Mouse (Mus musculus): ENCODE results near the gene Drg2. TPM values are rescaled to one million over a fixed set of nuclear protein-coding genes. Genes with fewer than 3 reads are reported as not detected.

The Drg2 gene
- polyA plus RNA-seq, 1 experiment from 2014 or later, result 118 TPM

- peaks cover 14% of the 10 kb centered on the region for H3K36me3 ChIP-seq
- no peak overlapping the region for H3K9ac ChIP-seq
- H3K4me3 ChIP-seq, result no peak overlapping the region
- no peak overlapping the region for H3K27ac ChIP-seq
- WGBS, result 82% methylated on average over 5 of the region's 5 CpGs
- H3K4me2 ChIP-seq (replicated peaks), result no peak overlapping the region
- no peaks in the 10 kb centered on the region for H3K4me1 ChIP-seq
- no peaks in the 10 kb centered on the region for H3K9me3 ChIP-seq
- H3K27me3 ChIP-seq, result no peaks in the 10 kb centered on the region
- no peak for ATAC-seq (ENCODE audit: insufficient number of reproducible peaks, insufficient read depth, low FRiP score, low TSS enrichment)
These were observed 20.1 kb downstream of the Drg2 start for GRCm38 (mm10) chr11:60474534-60474933.

- no peaks in the 10 kb centered on the region for H3K4me1 ChIP-seq
- H3K4me2 ChIP-seq (replicated peaks), result no peak overlapping the region
- no peaks in the 10 kb centered on the region; the same call in 1 of the 2 replicates for H3K27me3 ChIP-seq
- 0 out of 2 replicates have a peak, but pooled peaks cover 3% of the 10 kb centered on the region for H3K36me3 ChIP-seq
- no peak overlapping the region for H3K27ac ChIP-seq
- no peak overlapping the region for H3K4me3 ChIP-seq
- H3K9me3 ChIP-seq, result no peaks in the 10 kb centered on the region
- ATAC-seq (ENCODE audit: insufficient number of reproducible peaks, insufficient read depth, low FRiP score, low TSS enrichment), result no peak
- H3K9ac ChIP-seq, result no peak overlapping the region
- WGBS, result 88% methylated on average over 5 of the region's 5 CpGs
These were observed 21.4 kb downstream of the Drg2 start for GRCm38 (mm10) chr11:60475668-60476362.

GRCm38 (mm10) chr11:60478121-60478520 is 23.7 kb downstream of the Drg2 start:
- WGBS, result 33% methylated on average over 17 of the region's 17 CpGs
- no peak overlapping the region for H3K27ac ChIP-seq
- ATAC-seq (ENCODE audit: insufficient number of reproducible peaks, insufficient read depth, low FRiP score, low TSS enrichment), result no peak
- H3K9ac ChIP-seq, result no peak overlapping the region
- H3K4me2 ChIP-seq (replicated peaks), result peak overlapping the region; percentile 36
- H3K36me3 ChIP-seq, result no peaks in the 10 kb centered on the region
- H3K4me3 ChIP-seq, result no peak overlapping the region
- H3K9me3 ChIP-seq, result no peaks in the 10 kb centered on the region
- no peaks in the 10 kb centered on the region; the same call in 1 of the 2 replicates for H3K27me3 ChIP-seq
- no peaks in the 10 kb centered on the region for H3K4me1 ChIP-seq

- 72% methylated on average over 3 of the region's 3 CpGs for WGBS
- no peaks in the 10 kb centered on the region for H3K9me3 ChIP-seq
- no peak overlapping the region for H3K4me3 ChIP-seq
- H3K4me1 ChIP-seq, result no peaks in the 10 kb centered on the region
- no peak overlapping the region for H3K27ac ChIP-seq
- H3K9ac ChIP-seq, result no peak overlapping the region
- no peak for ATAC-seq (ENCODE audit: insufficient number of reproducible peaks, insufficient read depth, low FRiP score, low TSS enrichment)
- H3K36me3 ChIP-seq, result no peaks in the 10 kb centered on the region
- H3K27me3 ChIP-seq, result no peaks in the 10 kb centered on the region
- H3K4me2 ChIP-seq (replicated peaks), result no peak overlapping the region
These were observed 31.9 kb downstream of the Drg2 start for GRCm38 (mm10) chr11:60486267-60486666.

- H3K27me3 ChIP-seq, result 0 out of 2 replicates have a peak, but pooled peaks cover 4% of the 10 kb centered on the region
- no peaks in the 10 kb centered on the region for H3K36me3 ChIP-seq
- no peaks in the 10 kb centered on the region for H3K9me3 ChIP-seq
- no peak for ATAC-seq (ENCODE audit: insufficient number of reproducible peaks, insufficient read depth, low FRiP score, low TSS enrichment)
- no peak overlapping the region for H3K9ac ChIP-seq
- H3K4me3 ChIP-seq, result no peak overlapping the region
- no peaks in the 10 kb centered on the region for H3K4me1 ChIP-seq
- no peak overlapping the region for H3K27ac ChIP-seq
- H3K4me2 ChIP-seq (replicated peaks), result no peak overlapping the region
- WGBS, result 81% methylated on average over 5 of the region's 5 CpGs
These were observed 38.3 kb downstream of the Drg2 start for GRCm38 (mm10) chr11:60492726-60493125.

- ATAC-seq (ENCODE audit: insufficient number of reproducible peaks, insufficient read depth, low FRiP score, low TSS enrichment), result no peak
- H3K27me3 ChIP-seq, result 0 out of 2 replicates have a peak, but pooled peaks cover 4% of the 10 kb centered on the region
- H3K4me2 ChIP-seq (replicated peaks), result no peak overlapping the region
- no peak overlapping the region for H3K9ac ChIP-seq
- H3K27ac ChIP-seq, result no peak overlapping the region
- no peaks in the 10 kb centered on the region for H3K9me3 ChIP-seq
- no peaks in the 10 kb centered on the region for H3K4me1 ChIP-seq
- WGBS, result 63% methylated on average over 2 of the region's 2 CpGs
- no peaks in the 10 kb centered on the region for H3K36me3 ChIP-seq
- no peak overlapping the region for H3K4me3 ChIP-seq
These were observed 41.3 kb downstream of the Drg2 start for GRCm38 (mm10) chr11:60495692-60496091.

GRCm38 (mm10) chr11:60507281-60507680 is 52.9 kb downstream of the Drg2 start:
- Histone ChIP-seq H3K27ac (no peak overlapping the region), H3K9me3 (no peaks in the 10 kb centered on the region), H3K9ac (no peak overlapping the region), H3K27me3 (peaks cover 25% of the 10 kb centered on the region), H3K4me1 (peaks cover 7% of the 10 kb centered on the region), H3K4me2 (replicated peaks) (no peak overlapping the region), H3K4me3 (no peak overlapping the region), H3K36me3 (no peaks in the 10 kb centered on the region)
- 79% methylated on average over 13 of the region's 13 CpGs for WGBS
- no peak for ATAC-seq (ENCODE audit: insufficient number of reproducible peaks, insufficient read depth, low FRiP score, low TSS enrichment)

GRCm38 (mm10) chr11:60508950-60509349 is 54.6 kb downstream of the Drg2 start:
- Histone ChIP-seq H3K9me3 (no peaks in the 10 kb centered on the region), H3K4me3 (peak overlapping the region; percentile 39), H3K27me3 (peaks cover 25% of the 10 kb centered on the region), H3K4me1 (peaks cover 7% of the 10 kb centered on the region), H3K4me2 (replicated peaks) (peak overlapping the region; percentile 69), H3K9ac (peak overlapping the region; percentile 54; the same call in 1 of the 2 replicates), H3K36me3 (no peaks in the 10 kb centered on the region), H3K27ac (no peak overlapping the region)
- 6% methylated on average over 11 of the region's 11 CpGs for WGBS
- ATAC-seq (ENCODE audit: insufficient number of reproducible peaks, insufficient read depth, low FRiP score, low TSS enrichment), result no peak

- Histone ChIP-seq H3K27ac (no peak overlapping the region), H3K36me3 (no peaks in the 10 kb centered on the region), H3K9me3 (no peaks in the 10 kb centered on the region), H3K4me1 (peaks cover 7% of the 10 kb centered on the region), H3K27me3 (peaks cover 25% of the 10 kb centered on the region), H3K9ac (peak overlapping the region; percentile 54), H3K4me3 (peak overlapping the region; percentile 39), H3K4me2 (replicated peaks) (peak overlapping the region; percentile 69)
- 1% methylated on average over 25 of the region's 25 CpGs for WGBS
- ATAC-seq (ENCODE audit: insufficient number of reproducible peaks, insufficient read depth, low FRiP score, low TSS enrichment), result peak; percentile 68; the same call in 1 of the 2 replicates
These were observed 55.1 kb downstream of the Drg2 start for GRCm38 (mm10) chr11:60509500-60509899.

- Histone ChIP-seq H3K27ac (no peak overlapping the region), H3K36me3 (no peaks in the 10 kb centered on the region), H3K4me2 (replicated peaks) (no peak overlapping the region), H3K4me1 (peaks cover 7% of the 10 kb centered on the region), H3K9me3 (no peaks in the 10 kb centered on the region), H3K9ac (no peak overlapping the region), H3K4me3 (no peak overlapping the region), H3K27me3 (peaks cover 25% of the 10 kb centered on the region)
- 83% methylated on average over 1 of the region's 1 CpGs for WGBS
- ATAC-seq (ENCODE audit: insufficient number of reproducible peaks, insufficient read depth, low FRiP score, low TSS enrichment), result no peak
These were observed 57.5 kb downstream of the Drg2 start for GRCm38 (mm10) chr11:60511893-60512292.

GRCm38 (mm10) chr11:60512520-60512919 is 58.1 kb downstream of the Drg2 start:
- no peak for ATAC-seq (ENCODE audit: insufficient number of reproducible peaks, insufficient read depth, low FRiP score, low TSS enrichment)
- H3K27me3 ChIP-seq, result peaks cover 25% of the 10 kb centered on the region
- no peak overlapping the region for H3K4me3 ChIP-seq
- no peak overlapping the region for H3K4me2 ChIP-seq (replicated peaks)
- no peaks in the 10 kb centered on the region for H3K9me3 ChIP-seq
- 75% methylated on average over 2 of the region's 2 CpGs for WGBS
- peaks cover 7% of the 10 kb centered on the region for H3K4me1 ChIP-seq
- no peaks in the 10 kb centered on the region for H3K36me3 ChIP-seq
- no peak overlapping the region for H3K9ac ChIP-seq
- H3K27ac ChIP-seq, result no peak overlapping the region

- ATAC-seq (ENCODE audit: insufficient number of reproducible peaks, insufficient read depth, low FRiP score, low TSS enrichment), result no peak
- no peak overlapping the region for H3K4me2 ChIP-seq (replicated peaks)
- WGBS, result 47% methylated on average over 2 of the region's 2 CpGs
- no peak overlapping the region for H3K4me3 ChIP-seq
- no peak overlapping the region for H3K9ac ChIP-seq
- H3K9me3 ChIP-seq, result no peaks in the 10 kb centered on the region
- H3K27me3 ChIP-seq, result peaks cover 5% of the 10 kb centered on the region; the same call in 1 of the 2 replicates
- no peak overlapping the region for H3K27ac ChIP-seq
- H3K36me3 ChIP-seq, result no peaks in the 10 kb centered on the region
- H3K4me1 ChIP-seq, result peaks cover under 1% of the 10 kb centered on the region
These were observed 60.5 kb downstream of the Drg2 start for GRCm38 (mm10) chr11:60514941-60515340.

Data from embryonic facial prominence, embryonic 12.5 days (tissue).